Mouse (Mus musculus) megakaryocyte progenitor cell, adult 5-6 weeks (primary cell): ENCODE data around the gene Prkch. TPM values are rescaled to one million over a fixed set of nuclear protein-coding genes. Genes with fewer than 3 reads are reported as not detected.

Experiments used
- ATAC-seq: replicated peaks from 2 replicates; pipeline ENCODE4 v1.8.0; 2016; ENCODE audit warnings: mild to moderate bottlenecking, moderate TSS enrichment, inconsistent platforms; ENCODE audit not compliant: poor library complexity
- total RNA-seq, 2 experiments: library from RNA; stranded (forward) in 1 of 2; stranded (reverse) in 1 of 2; fragments of 157-497, 149-512 nt in 1 of 2; fragments of 200-1000 nt in 1 of 2; gene quantifications; 2 replicates each; pipeline versions ENCODE4 v1.2.3 to v1.2.4; 2015 to 2017

The Prkch gene
- total RNA-seq, 2 experiments from 2014 or later = 4.5 to 7.5 TPM

- no peak for ATAC-seq
Measured at GRCm38 (mm10) chr12:73708498-73708897, 123.9 kb downstream of the Prkch start.

- ATAC-seq = peak; percentile 70
Measured at GRCm38 (mm10) chr12:73708920-73709319, 124.3 kb downstream of the Prkch start.

- no peak for ATAC-seq
Measured at GRCm38 (mm10) chr12:73710846-73711245, 126.2 kb downstream of the Prkch start.

- no peak for ATAC-seq
Measured at GRCm38 (mm10) chr12:73712122-73712521, 127.5 kb downstream of the Prkch start.

- ATAC-seq = no peak
Measured at GRCm38 (mm10) chr12:73714589-73714988, 130.0 kb downstream of the Prkch start.

- ATAC-seq = no peak
Measured at GRCm38 (mm10) chr12:73715331-73715730, 130.7 kb downstream of the Prkch start.

- ATAC-seq = peak; percentile 91
Measured at GRCm38 (mm10) chr12:73715954-73716731, 131.5 kb downstream of the Prkch start.

- no peak for ATAC-seq
Measured at GRCm38 (mm10) chr12:73718036-73718435, 133.4 kb downstream of the Prkch start.

- no peak for ATAC-seq
Measured at GRCm38 (mm10) chr12:73719816-73720215, 135.2 kb downstream of the Prkch start.

- peak; percentile 52 for ATAC-seq
Measured at GRCm38 (mm10) chr12:73720466-73720865, 135.9 kb downstream of the Prkch start.

GRCm38 (mm10) chr12:73722060-73722459 lies 137.5 kb downstream of the Prkch start:
- ATAC-seq = no peak

- ATAC-seq = peak; percentile 33; the same call in 1 of the 2 replicates
Measured at GRCm38 (mm10) chr12:73723067-73723466, 138.5 kb downstream of the Prkch start.

GRCm38 (mm10) chr12:73723887-73724286 lies 139.3 kb downstream of the Prkch start:
- ATAC-seq = no peak

- no peak for ATAC-seq
Measured at GRCm38 (mm10) chr12:73725825-73726604, 141.4 kb downstream of the Prkch start.

GRCm38 (mm10) chr12:73727046-73727445 lies 142.4 kb downstream of the Prkch start:
- ATAC-seq = no peak

GRCm38 (mm10) chr12:73730603-73731002 lies 146.0 kb downstream of the Prkch start:
- no peak for ATAC-seq

- no peak for ATAC-seq
Measured at GRCm38 (mm10) chr12:73731093-73731492, 146.5 kb downstream of the Prkch start.

GRCm38 (mm10) chr12:73731848-73732540 lies 147.4 kb downstream of the Prkch start:
- ATAC-seq = no peak

- ATAC-seq = no peak
Measured at GRCm38 (mm10) chr12:73732862-73733261, 148.3 kb downstream of the Prkch start.

GRCm38 (mm10) chr12:73736931-73737330 lies 152.3 kb downstream of the Prkch start:
- ATAC-seq = peak; percentile 59

GRCm38 (mm10) chr12:73739611-73740219 lies 155.1 kb downstream of the Prkch start:
- no peak for ATAC-seq
